Mouse (Mus musculus) heart, adult 2 months (tissue): Measurements from ENCODE around the gene Malrd1. TPM values are rescaled to one million over a fixed set of nuclear protein-coding genes. Genes with fewer than 3 reads are reported as not detected.

ENCODE experiments used
- DNase-seq, 2 experiments: peaks; one replicate each; pipeline ENCODE4 v3.0.0; 2021
- H3K27ac ChIP-seq: fragments of 200-600 bp; 2 replicates; pipeline ENCODE4 v1.8.1; 2022
- H3K27me3 ChIP-seq: fragments of 200-500 bp; 2 replicates; pipeline ENCODE4 v1.6.1; 2012; ENCODE audit warnings: mild to moderate bottlenecking, low read length, inconsistent platforms, mixed read lengths; ENCODE audit not compliant: control insufficient read depth, insufficient read depth
- H3K36me3 ChIP-seq: fragments of 200-500 bp; 2 replicates; pipeline ENCODE4 v1.6.1; 2012; ENCODE audit warnings: low read length, inconsistent platforms; ENCODE audit not compliant: control insufficient read depth, insufficient read depth
- H3K4me1 ChIP-seq: fragments of 200-500 bp; 2 replicates; pipeline ENCODE4 v1.6.1; 2011; ENCODE audit warnings: low read length; ENCODE audit not compliant: control insufficient read depth, insufficient read depth
- H3K4me3 ChIP-seq: fragments of 200-600 bp; 2 replicates; pipeline ENCODE4 v1.8.1; 2022
- H3K79me2 ChIP-seq: fragments of 200-500 bp; replicated peaks from 2 replicates; pipeline ENCODE4 v1.6.1; 2012; ENCODE audit warnings: mild to moderate bottlenecking, inconsistent platforms, low read length, moderate library complexity, mixed read lengths; ENCODE audit not compliant: control insufficient read depth, insufficient read depth
- H3K9ac ChIP-seq: fragments of 200-500 bp; 2 replicates; pipeline ENCODE4 v1.6.1; 2012; ENCODE audit warnings: low read depth, mild to moderate bottlenecking, control low read depth, inconsistent platforms, low read length, mixed read lengths
- CTCF ChIP-seq: fragments of 200-600 bp; IDR thresholded peaks from 2 replicates; pipeline ENCODE4 v1.8.1; 2022; ENCODE audit warnings: antibody characterized with exemption, mild to moderate bottlenecking, moderate library complexity
- EP300 ChIP-seq: fragments of 200-500 bp; IDR thresholded peaks from 2 replicates; pipeline ENCODE4 v1.6.1; 2011; ENCODE audit warnings: low read depth, low read length, control low read depth; ENCODE audit not compliant: insufficient read depth
- POLR2A ChIP-seq: fragments of 200-500 bp; IDR thresholded peaks from 2 replicates; pipeline ENCODE4 v1.6.1; 2011; ENCODE audit warnings: mild to moderate bottlenecking, low read depth, low read length, control low read depth; ENCODE audit not compliant: insufficient read depth
- WGBS: fragments of 180-500 bp; shearing (Covaris S2); methylation state at CpG from one replicate; pipeline ENCODE4 v1.1.7; 2018; 5-methylcytosine and 5-hydroxymethylcytosine counted together
- intact Hi-C: fragments of 180-260 bp; cut with DNase I; formaldehyde crosslinking; loops from one replicate; pipeline ENCODE4 v1.15.1; 2025
- polyA plus RNA-seq: library from polyadenylated mRNA; depleted of rRNA; stranded (reverse); fragments of >200 nt; gene quantifications from 2 replicates; pipeline ENCODE4 v1.2.3, GENCODE M21; 2012
- total RNA-seq, 2 experiments: library from RNA; stranded (reverse); gene quantifications; 2 replicates each; pipeline ENCODE4 v1.2.3; 2021

Gene Malrd1
- total and polyA plus RNA-seq, 3 experiments, result not detected

DNA sequence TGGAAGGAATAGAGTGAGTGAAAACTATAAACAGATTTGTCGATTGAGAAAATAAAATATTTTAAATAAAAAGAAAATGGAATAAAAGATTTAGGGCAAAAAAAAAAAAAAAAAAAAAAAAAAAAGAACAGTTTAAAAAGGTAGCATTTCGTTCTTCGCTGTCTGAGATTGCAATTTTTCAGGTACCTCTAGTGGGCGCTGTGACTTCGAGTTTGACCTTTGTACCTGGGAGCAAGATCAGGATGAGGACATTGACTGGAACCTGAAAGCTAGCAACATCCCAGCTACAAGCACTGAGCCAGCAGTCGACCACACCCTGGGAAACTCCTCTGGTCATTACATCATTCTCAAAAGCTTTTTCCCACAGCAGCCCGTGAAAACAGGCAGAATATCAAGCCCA, 343.1 kb downstream of the Malrd1 start:
- WGBS, result 25% methylated on average over 7 of the region's 7 CpGs
- Histone ChIP-seq H3K27ac (no peak overlapping the region), H3K27me3 (no peaks in the 10 kb centered on the region), H3K4me1 (no peaks in the 10 kb centered on the region), H3K36me3 (no peaks in the 10 kb centered on the region), H3K79me2 (no peaks in the 10 kb centered on the region), H3K4me3 (no peak overlapping the region), H3K9ac (no peak overlapping the region)
- TF ChIP-seq CTCF, result peak; percentile 20; the same call in 1 of the 2 replicates
- no peak for TF ChIP-seq EP300
- intact Hi-C loops, result no loop called here
- no peak for DNase-seq

GRCm38 (mm10) chr2:15893418-15894120, 367.3 kb downstream of the Malrd1 start:
- WGBS, result 57% methylated on average over 1 of the region's 1 CpGs
- no peaks in the 10 kb centered on the region for H3K36me3 ChIP-seq
- no peak overlapping the region for H3K27ac ChIP-seq

DNA sequence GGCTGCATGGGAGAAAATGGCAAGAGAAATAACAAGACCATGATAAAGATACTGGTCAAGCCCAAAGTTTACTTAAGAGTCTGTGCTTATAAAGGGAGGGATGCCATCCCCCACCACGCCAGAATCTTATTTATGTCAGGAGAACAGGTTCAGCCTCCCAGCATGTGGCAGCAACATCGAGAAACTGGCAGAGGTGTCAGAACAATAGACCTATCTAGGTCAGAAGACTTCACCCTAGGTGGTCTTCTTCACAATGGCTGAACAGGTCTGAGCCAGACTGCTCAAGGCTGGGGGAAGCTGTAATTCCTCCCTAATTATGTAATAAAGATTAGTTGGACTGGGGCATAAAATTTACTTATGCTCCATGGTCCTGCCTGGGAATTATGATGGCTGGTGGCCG, 399.2 kb downstream of the Malrd1 start:
- no peaks in the 10 kb centered on the region for H3K36me3 ChIP-seq
- intact Hi-C loops, result no loop called here
- no peak overlapping the region for H3K27ac ChIP-seq
- H3K79me2 ChIP-seq, result no peaks in the 10 kb centered on the region
- no peak for DNase-seq
- no peaks in the 10 kb centered on the region for H3K4me1 ChIP-seq
- 46% methylated on average over 3 of the region's 3 CpGs for WGBS
- no peak overlapping the region for H3K9ac ChIP-seq
- no peak overlapping the region for H3K4me3 ChIP-seq
- TF ChIP-seq CTCF, result no peak
- no peak for TF ChIP-seq POLR2A
- TF ChIP-seq EP300, result no peak
- no peaks in the 10 kb centered on the region for H3K27me3 ChIP-seq

More at GRCm38 (mm10) chr2:15893418-15894120, 367.3 kb downstream of the Malrd1 start:
- Histone ChIP-seq H3K79me2 (no peaks in the 10 kb centered on the region), H3K27me3 (no peaks in the 10 kb centered on the region), H3K4me1 (no peaks in the 10 kb centered on the region), H3K9ac (no peak overlapping the region), H3K4me3 (no peak overlapping the region)
- intact Hi-C loops, result no loop called here
- no peak for TF ChIP-seq EP300
- no peak for TF ChIP-seq CTCF
- TF ChIP-seq POLR2A, result no peak
- DNase-seq, result no peak

DNA sequence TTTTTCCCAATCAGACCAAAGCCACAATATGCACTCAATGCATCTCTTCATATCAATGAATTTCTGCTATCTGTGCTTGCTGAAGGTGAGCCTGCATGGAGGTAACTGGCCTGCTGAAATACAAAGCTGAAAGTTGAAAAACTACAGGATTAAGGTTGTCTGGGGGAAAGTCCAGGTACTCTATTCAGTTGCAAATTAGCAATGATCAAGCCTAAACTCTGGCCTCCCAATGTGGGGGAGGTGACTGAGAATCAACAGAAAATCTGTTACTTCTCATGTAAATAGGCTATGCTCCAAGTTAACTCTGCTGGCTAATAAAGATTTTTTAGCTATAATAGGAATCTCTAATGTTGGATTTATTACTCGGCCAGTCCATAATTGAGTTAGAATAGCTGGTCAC, 399.8 kb downstream of the Malrd1 start:
- H3K27ac ChIP-seq, result no peak overlapping the region
- DNase-seq, result no peak
- intact Hi-C loops, result no loop called here
- H3K79me2 ChIP-seq, result no peaks in the 10 kb centered on the region
- H3K36me3 ChIP-seq, result no peaks in the 10 kb centered on the region
- H3K4me1 ChIP-seq, result no peaks in the 10 kb centered on the region
- H3K9ac ChIP-seq, result no peak overlapping the region
- TF ChIP-seq CTCF (no peak), POLR2A (no peak), EP300 (no peak)
- 53% methylated on average over 1 of the region's 1 CpGs for WGBS
- H3K27me3 ChIP-seq, result no peaks in the 10 kb centered on the region
- H3K4me3 ChIP-seq, result no peak overlapping the region

- H3K9ac ChIP-seq, result no peak overlapping the region
- H3K4me1 ChIP-seq, result no peaks in the 10 kb centered on the region
- no peaks in the 10 kb centered on the region for H3K27me3 ChIP-seq
- no peaks in the 10 kb centered on the region for H3K79me2 ChIP-seq
- H3K27ac ChIP-seq, result no peak overlapping the region
- no peaks in the 10 kb centered on the region for H3K36me3 ChIP-seq
- no peak overlapping the region for H3K4me3 ChIP-seq
- intact Hi-C loops, result no loop called here
- TF ChIP-seq CTCF (no peak), POLR2A (no peak), EP300 (no peak)
- WGBS, result 76% methylated on average over 1 of the region's 1 CpGs
- DNase-seq, result no peak
Measured at GRCm38 (mm10) chr2:15931479-15931878, 405.2 kb downstream of the Malrd1 start.

GRCm38 (mm10) chr2:15931924-15932323, 405.6 kb downstream of the Malrd1 start:
- DNase-seq, result no peak
- H3K4me3 ChIP-seq, result no peak overlapping the region
- no peaks in the 10 kb centered on the region for H3K4me1 ChIP-seq
- no peak overlapping the region for H3K27ac ChIP-seq
- no peaks in the 10 kb centered on the region for H3K36me3 ChIP-seq
- intact Hi-C loops, result no loop called here
- TF ChIP-seq POLR2A, result no peak
- TF ChIP-seq EP300, result no peak
- no peak for TF ChIP-seq CTCF
- H3K27me3 ChIP-seq, result no peaks in the 10 kb centered on the region
- H3K9ac ChIP-seq, result no peak overlapping the region
- no peaks in the 10 kb centered on the region for H3K79me2 ChIP-seq
